Mouse (Mus musculus): Measurements from ENCODE around the gene Gpr18.

Gpr18 gene

DNA sequence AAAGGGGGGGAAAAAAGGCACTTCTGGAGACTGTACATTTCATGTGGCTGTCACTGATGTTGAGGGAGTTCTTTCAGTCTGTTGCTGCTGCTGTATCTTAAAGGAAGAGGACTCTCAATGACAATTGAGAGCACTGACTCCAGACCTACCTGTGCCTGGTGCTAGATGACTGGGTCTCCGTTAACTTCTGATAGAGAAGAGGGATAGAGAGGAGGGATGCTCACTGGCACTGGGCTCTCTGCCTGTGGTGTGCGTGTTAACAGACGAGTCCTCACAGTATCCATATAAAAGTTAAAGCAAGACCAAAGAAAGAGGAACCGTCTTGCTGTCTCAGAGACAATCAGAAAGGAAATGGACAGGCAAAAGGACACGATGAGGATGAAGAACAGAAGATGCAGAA lies 40.7 kb upstream of the Gpr18 start:
- Histone ChIP-seq H3K36me3 (ENCODE audit: control insufficient read depth, insufficient read depth, low read length, poor library complexity, severe bottlenecking) (peaks cover 24% of the 10 kb centered on the region), H3K27me3 (ENCODE audit: control insufficient read depth, insufficient read depth, low read length, poor library complexity, severe bottlenecking) (no peaks in the 10 kb centered on the region)
- peak; percentile 39 for DNase-seq (ENCODE audit: low read depth, low spot score)

DNA sequence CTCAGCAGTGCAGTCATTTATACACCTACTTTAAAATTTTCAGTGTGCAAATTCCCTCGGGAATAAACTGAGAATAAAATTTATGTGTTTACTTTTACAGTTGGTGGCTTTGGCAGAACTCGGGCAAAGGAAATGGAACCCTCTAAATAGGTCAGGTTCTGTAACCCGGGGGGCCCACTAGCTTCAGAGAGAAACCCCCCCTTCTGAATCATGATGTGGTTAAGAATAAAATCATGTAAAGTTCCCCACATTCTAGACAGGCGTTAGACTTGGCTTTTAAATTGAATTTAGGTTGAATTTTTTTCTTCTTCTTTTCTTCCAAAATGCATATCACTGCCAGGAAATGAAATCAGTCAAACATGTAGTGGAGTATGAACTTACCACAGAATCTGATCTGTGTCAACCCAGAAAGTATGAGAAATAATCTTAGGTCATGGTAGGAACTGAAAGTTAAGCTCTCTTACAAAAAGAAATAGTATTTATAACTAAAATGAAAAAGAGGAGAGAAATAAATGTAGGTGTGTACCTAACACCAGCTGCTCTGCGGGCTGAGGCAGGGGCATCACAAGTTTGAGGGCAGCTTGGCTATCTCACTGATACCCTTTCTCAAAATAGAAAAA lies 39.7 kb upstream of the Gpr18 start:
- DNase-seq (ENCODE audit: low read depth, low spot score) = peak; percentile 56

DNA sequence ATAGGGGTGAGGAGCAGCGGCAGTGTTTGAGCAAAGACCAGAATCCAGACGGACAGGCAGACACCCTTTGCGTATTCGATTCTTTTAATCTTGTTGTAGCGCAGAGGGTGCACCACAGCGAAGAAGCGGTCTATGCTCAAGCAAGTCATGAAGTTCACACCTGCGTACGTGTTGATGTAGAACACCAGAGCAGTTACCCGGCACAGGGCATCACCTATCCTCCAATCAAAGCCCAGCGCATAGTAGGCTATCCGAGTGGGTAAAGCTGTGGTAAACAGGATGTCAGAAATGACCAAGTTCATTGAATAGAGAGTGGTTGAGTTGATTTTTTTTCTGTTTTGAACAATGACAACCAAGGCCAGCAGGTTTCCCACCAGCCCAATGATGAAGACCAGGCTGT lies 39.0 kb upstream of the Gpr18 start:
- DNase-seq (ENCODE audit: low read depth, low spot score) = peak; percentile 23
- Histone ChIP-seq H3K27me3 (ENCODE audit: control insufficient read depth, insufficient read depth, low read length, poor library complexity, severe bottlenecking) (no peaks in the 10 kb centered on the region), H3K36me3 (ENCODE audit: control insufficient read depth, insufficient read depth, low read length, poor library complexity, severe bottlenecking) (peaks cover 23% of the 10 kb centered on the region)

More for the DNA sequence above, 39.7 kb upstream of the Gpr18 start:
- Histone ChIP-seq H3K36me3 (ENCODE audit: control insufficient read depth, insufficient read depth, low read length, poor library complexity, severe bottlenecking) (peaks cover 23% of the 10 kb centered on the region), H3K27me3 (ENCODE audit: control insufficient read depth, insufficient read depth, low read length, poor library complexity, severe bottlenecking) (no peaks in the 10 kb centered on the region)

DNA sequence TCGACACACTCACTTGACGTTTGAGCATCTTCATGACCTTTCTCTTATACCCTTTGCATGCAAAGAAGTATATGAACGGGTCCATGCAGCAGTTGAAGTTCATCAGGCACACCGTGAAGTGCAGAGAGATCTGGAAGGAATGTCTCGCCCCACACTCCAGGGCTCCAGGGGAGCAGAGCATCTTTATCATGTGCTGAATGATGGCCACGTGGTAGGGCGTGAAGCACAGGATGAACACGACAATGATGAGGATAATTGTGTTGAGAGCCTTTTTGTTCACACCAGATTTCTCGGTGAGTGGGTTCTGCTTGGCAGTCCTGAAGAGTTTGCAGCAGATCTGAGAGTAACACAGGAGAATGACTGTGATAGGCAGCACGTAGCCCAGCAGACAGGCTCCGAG lies 38.5 kb upstream of the Gpr18 start:
- DNase-seq (ENCODE audit: low read depth, low spot score) = no peak
- Histone ChIP-seq H3K36me3 (ENCODE audit: control insufficient read depth, insufficient read depth, low read length, poor library complexity, severe bottlenecking) (peaks cover 23% of the 10 kb centered on the region), H3K27me3 (ENCODE audit: control insufficient read depth, insufficient read depth, low read length, poor library complexity, severe bottlenecking) (no peaks in the 10 kb centered on the region)

DNA sequence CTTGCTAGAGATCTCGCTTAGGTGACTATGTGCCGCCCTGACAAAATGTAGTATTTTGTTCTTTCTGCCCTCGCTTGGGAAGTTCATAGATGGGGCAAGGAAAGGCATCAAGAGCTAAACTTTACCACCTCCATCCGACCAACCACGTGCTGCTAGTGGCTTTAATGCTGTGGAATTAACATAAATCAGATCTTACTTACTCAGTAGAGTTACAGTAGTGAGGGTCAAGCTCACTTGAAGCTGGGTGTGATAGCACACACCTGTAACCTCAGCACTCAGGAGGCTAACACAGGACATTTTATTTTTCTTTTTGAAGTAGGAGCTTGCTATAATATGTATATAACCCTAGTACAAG lies 36.4 kb upstream of the Gpr18 start:
- peaks cover 21% of the 10 kb centered on the region for H3K36me3 ChIP-seq (ENCODE audit: control insufficient read depth, insufficient read depth, low read length, poor library complexity, severe bottlenecking)
- no peaks in the 10 kb centered on the region for H3K27me3 ChIP-seq (ENCODE audit: control insufficient read depth, insufficient read depth, low read length, poor library complexity, severe bottlenecking)
- DNase-seq (ENCODE audit: low read depth, low spot score) = peak; percentile 5

DNA sequence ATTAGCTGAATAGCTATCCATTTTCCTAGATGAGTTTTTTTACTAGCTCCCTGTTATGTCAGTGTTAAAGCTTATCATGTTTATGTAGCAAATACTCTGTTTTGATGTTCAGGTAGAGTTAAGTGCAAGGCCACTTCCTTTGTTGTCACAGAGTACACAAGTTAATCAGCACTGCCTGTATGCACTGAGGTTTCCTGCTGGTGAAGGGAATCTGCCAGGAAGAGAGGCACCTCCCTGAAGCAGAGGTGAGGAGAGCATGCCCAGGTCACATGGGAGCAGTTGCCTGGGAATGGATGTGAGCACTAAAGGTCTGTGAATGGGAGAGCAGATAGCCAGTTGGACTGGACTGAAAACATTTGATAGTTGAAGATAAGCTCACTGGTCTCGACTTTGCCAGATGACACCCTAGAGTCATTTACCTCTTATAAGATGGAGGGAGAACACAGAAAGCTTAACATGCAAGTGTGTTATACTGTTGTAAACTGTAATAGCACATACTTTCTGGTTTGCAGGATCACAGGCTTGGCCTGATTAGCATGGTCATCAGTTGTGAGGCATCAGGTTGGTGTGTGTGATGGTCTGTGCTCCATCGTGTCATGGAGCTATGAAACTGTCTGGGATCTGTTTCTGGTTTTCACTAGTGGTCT lies 35.9 kb upstream of the Gpr18 start:
- H3K27me3 ChIP-seq (ENCODE audit: control insufficient read depth, insufficient read depth, low read length, poor library complexity, severe bottlenecking) = no peaks in the 10 kb centered on the region
- DNase-seq (ENCODE audit: low read depth, low spot score) = peak; percentile 7
- H3K36me3 ChIP-seq (ENCODE audit: control insufficient read depth, insufficient read depth, low read length, poor library complexity, severe bottlenecking) = peaks cover 21% of the 10 kb centered on the region

DNA sequence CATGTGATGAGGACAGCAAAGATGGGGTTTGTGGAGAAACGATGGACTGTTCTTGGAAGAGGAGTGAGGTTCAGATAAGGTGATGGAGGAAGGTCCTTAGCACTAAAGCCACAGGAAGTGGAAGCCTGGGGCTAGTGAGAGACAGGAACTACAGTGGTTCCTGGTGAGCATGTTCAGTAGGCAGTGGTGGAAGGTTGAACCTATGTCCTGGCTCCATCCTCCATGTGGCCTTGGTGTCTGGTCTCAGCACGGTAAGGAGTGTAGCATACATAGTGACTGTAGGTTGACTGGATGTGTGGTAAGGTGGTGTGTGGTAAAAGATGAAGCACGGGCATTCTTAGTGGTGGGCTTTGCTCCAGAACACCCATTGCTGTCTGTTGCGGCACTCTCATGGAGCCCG lies 34.3 kb upstream of the Gpr18 start:
- Histone ChIP-seq H3K27me3 (ENCODE audit: control insufficient read depth, insufficient read depth, low read length, poor library complexity, severe bottlenecking) (no peaks in the 10 kb centered on the region), H3K36me3 (ENCODE audit: control insufficient read depth, insufficient read depth, low read length, poor library complexity, severe bottlenecking) (peaks cover 21% of the 10 kb centered on the region)
- no peak for DNase-seq (ENCODE audit: low read depth, low spot score)

DNA sequence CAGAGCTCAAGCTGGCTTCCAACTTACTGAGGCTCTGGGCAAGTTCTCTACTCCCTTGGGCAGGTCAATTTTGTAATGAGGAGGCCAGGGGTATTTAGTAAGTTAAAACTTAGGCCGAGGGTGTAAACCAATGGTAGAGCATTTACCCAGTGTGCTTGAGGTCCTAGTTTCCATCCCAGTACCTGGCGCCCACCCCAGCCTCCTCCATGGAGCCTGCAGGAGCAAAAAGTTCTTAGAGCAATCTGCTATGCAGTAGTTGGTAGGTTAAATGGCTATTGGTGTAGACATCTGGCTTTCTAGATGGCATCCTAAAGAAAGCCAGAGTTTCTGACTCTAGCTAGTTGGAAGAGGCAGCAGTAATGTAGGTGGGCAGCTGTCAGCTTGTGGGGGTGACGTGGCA lies 33.9 kb upstream of the Gpr18 start:
- Histone ChIP-seq H3K27me3 (ENCODE audit: control insufficient read depth, insufficient read depth, low read length, poor library complexity, severe bottlenecking) (no peaks in the 10 kb centered on the region), H3K36me3 (ENCODE audit: control insufficient read depth, insufficient read depth, low read length, poor library complexity, severe bottlenecking) (peaks cover 17% of the 10 kb centered on the region)
- no peak for DNase-seq (ENCODE audit: low read depth, low spot score)

DNA sequence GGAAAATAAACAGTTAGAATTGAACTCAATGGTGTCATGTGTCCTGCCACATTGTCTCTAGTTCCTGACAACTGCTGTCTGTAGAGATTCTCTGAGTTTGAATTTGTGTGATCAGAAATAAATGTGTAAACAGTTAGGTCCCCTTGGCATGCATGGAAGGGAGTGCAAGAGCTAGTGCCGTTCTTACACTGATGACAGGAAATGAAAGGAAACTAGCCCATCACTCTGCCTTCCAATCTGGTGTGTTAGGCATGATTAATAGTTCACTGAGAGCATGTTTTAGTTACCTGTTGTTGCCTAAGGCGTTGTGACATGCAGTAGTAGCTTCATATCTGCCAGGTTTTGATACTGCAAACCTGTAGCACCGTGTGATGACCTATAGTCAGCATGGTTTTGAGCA lies 32.4 kb upstream of the Gpr18 start:
- Histone ChIP-seq H3K27me3 (ENCODE audit: control insufficient read depth, insufficient read depth, low read length, poor library complexity, severe bottlenecking) (no peaks in the 10 kb centered on the region), H3K36me3 (ENCODE audit: control insufficient read depth, insufficient read depth, low read length, poor library complexity, severe bottlenecking) (peaks cover 7% of the 10 kb centered on the region; the same call in 1 of the 2 replicates)
- peak; percentile 14 for DNase-seq (ENCODE audit: low read depth, low spot score)

DNA sequence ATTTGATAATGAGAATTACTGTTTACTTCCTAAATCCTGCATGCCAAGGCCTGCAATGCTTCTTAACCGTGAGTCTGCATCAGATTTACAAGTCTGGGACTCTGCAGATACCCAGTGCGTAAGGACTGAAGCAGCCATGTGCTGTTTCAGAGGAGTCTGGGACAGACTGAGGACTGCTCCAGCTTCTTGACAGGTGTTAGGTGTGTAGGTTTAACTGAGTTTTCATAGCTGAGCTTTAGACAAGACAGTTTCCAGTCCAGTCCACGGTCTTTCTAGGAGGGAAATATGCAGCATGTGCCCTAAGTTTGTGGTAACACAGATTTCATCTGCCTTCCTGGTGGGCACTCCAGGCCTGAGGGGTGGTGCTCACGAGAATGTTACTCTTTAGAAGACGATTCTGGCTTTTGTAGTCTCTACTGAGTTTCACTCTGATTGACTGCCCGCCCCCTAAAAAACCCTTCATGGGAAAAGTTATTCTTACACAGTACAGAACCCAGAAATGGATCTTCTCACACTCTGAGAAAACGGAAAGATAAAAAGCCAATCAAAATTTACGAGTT lies 31.7 kb upstream of the Gpr18 start:
- peak; percentile 13 for DNase-seq (ENCODE audit: low read depth, low spot score)
- no peaks in the 10 kb centered on the region for H3K27me3 ChIP-seq (ENCODE audit: control insufficient read depth, insufficient read depth, low read length, poor library complexity, severe bottlenecking)
- H3K36me3 ChIP-seq (ENCODE audit: control insufficient read depth, insufficient read depth, low read length, poor library complexity, severe bottlenecking) = peaks cover 3% of the 10 kb centered on the region; the same call in 1 of the 2 replicates

DNA sequence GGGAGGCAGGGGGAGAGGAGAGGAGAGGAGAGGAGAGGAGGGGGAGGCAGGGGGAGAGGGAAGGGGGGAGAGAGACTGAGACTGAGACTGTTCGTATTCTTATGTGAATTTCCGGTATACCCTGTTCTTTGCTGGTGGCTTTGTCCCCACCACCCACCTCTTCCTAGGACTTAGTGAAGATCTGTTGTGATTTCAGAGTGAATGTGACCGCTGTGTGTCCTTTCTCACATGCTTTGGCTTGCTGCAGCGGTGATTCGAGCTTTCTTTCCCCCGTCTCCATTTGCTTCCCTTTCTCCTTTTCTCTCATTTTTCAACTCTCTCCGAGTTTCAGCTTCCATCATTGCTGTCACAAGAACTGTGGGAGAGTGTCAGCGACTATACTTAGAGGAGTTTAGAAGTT lies 31.1 kb upstream of the Gpr18 start:
- H3K27me3 ChIP-seq (ENCODE audit: control insufficient read depth, insufficient read depth, low read length, poor library complexity, severe bottlenecking) = no peaks in the 10 kb centered on the region
- DNase-seq (ENCODE audit: low read depth, low spot score) = no peak
- no peaks in the 10 kb centered on the region for H3K36me3 ChIP-seq (ENCODE audit: control insufficient read depth, insufficient read depth, low read length, poor library complexity, severe bottlenecking)

DNA sequence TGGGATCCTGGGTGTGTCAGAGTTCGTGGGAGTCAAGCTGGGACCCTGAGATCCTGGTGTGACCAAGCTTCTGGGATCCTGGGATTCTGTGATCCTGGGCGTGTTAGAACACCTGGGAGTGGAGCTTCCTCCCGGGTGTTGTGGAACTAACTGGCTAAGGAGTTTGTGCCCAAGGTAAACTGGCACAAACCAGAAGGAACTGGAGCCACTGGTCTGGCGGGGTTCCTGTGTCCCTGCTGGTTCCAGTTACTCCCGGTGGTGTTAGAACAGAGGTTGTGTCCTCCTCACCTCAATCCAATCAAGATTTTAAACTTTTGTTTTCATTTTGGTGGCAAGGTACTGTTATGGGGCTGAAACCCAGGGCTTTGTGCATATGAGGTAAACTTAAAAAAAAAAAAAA lies 30.6 kb upstream of the Gpr18 start:
- H3K27me3 ChIP-seq (ENCODE audit: control insufficient read depth, insufficient read depth, low read length, poor library complexity, severe bottlenecking) = no peaks in the 10 kb centered on the region
- H3K36me3 ChIP-seq (ENCODE audit: control insufficient read depth, insufficient read depth, low read length, poor library complexity, severe bottlenecking) = no peaks in the 10 kb centered on the region
- DNase-seq (ENCODE audit: low read depth, low spot score) = no peak

DNA sequence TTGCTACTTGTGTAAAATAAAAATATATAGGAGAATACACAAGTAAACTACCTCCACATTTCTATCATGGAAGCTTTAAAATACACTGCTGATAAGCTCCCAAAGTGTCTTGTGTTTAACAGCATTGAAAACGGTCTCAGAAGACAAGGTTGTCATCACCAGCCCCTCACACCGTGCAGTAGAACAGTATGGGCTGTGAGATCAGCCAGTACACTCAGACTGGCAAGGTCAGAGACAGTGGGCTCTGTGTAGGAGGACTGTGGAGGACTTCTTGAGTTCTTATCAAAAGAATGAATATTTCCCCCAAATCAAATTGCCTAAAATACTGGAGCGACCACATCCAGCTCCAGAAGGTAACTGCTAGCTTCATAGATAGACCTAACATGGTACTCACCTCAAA lies 24.0 kb upstream of the Gpr18 start:
- no peaks in the 10 kb centered on the region for H3K36me3 ChIP-seq (ENCODE audit: control insufficient read depth, insufficient read depth, low read length, poor library complexity, severe bottlenecking)
- no peak for DNase-seq (ENCODE audit: low read depth, low spot score)
- no peaks in the 10 kb centered on the region for H3K27me3 ChIP-seq (ENCODE audit: control insufficient read depth, insufficient read depth, low read length, poor library complexity, severe bottlenecking)

DNA sequence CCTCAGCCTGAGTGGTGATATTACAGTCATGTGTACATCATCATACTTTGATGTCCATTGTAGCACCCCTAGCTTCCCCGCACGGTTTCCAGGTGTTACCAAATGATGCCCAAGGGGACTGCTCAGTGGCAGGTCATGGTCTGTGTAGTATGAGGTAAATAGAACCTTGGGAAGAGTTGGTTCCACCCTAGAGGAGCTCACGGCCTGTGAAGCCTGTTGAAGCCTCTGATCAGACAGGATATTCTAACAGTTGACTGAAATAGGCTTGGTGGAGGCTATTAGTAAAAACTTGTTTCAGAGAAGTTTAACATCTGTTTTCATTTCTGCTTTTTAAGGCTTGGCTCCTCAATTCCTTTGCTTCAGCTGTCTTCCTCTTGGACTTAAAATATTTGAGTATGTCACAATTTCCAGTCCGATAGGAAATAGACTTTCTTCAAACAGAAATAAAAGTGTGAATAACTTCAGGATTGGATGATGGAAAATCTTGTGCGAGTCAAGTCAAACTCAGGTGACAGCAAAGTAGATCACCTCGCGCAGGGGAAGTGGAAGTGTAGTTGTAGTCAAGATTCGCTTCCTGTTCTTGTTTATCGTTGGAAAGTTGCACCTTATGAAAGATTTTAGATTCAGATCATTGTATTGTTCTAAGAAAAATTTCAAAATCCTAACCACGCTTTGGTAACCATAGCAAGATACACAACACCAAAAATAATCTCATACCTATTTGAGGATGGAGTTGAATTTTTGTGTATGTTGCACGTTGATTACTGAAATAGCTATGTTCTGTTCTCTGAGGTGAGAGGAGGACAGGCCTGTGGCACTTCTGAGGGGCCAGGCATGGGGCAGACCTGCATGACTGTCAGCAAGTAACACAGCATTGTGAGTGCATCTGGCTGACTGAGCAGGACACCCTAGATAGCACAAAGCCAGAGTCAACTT lies 22.9 kb upstream of the Gpr18 start:
- DNase-seq (ENCODE audit: low read depth, low spot score) = peak; percentile 94
- peaks cover 3% of the 10 kb centered on the region; the same call in 1 of the 2 replicates for H3K36me3 ChIP-seq (ENCODE audit: control insufficient read depth, insufficient read depth, low read length, poor library complexity, severe bottlenecking)
- H3K27me3 ChIP-seq (ENCODE audit: control insufficient read depth, insufficient read depth, low read length, poor library complexity, severe bottlenecking) = no peaks in the 10 kb centered on the region
